Mouse (Mus musculus) layer of hippocampus, postnatal 36 days (tissue): ENCODE measurements around the gene B3glct. TPM values are rescaled to one million over a fixed set of nuclear protein-coding genes. Genes with fewer than 3 reads are reported as not detected.

Experiments used
- DNase-seq, 2 experiments: peaks; one replicate each; pipeline ENCODE4 v3.0.0; 2022
- total RNA-seq, 2 experiments: library from RNA; stranded (reverse); gene quantifications; 2 replicates each; pipeline ENCODE4 v1.2.3; 2021

The B3glct gene
- total RNA-seq, 2 experiments from 2014 or later, result 11.6 to 11.8 TPM

DNA sequence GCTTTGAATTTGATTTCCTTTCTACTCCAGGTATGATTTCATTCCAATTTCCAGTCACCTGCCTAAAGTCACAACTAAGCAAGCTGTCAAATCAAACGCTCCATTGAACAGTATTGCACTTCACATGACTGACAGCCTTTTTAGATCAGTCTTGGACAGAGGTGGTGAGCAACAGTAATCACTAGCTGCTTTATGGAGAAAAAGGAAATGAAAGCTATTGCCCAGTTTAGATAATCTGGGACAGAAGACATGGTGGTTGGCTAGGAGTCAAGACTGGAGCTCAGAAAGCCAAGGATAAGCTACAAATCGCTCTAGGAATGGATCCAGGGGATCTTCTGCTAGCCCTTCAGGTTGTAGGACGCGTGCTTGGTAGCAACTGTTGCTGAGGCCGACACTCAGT lies 14.6 kb upstream of the B3glct start:
- DNase-seq, result no peak

DNA sequence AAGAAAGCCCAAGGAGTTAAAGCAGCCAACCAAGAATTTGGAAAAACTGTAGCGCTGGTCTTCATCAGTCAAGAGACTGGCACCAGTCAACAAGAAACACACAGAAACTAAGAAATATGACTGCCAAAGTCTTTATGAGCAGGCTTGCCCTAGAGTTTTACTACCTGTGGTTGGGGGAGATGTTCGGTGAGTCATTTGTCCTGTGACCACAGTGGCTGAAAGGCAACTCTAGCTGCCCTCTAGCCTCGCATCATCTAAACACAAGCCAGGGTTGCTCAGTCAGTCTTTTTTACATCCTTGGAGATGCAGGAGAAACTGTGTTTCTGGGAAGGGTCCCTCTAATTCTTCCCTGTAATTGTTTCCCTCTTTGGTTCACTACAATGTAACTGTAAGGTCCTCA lies 834 bp upstream of the B3glct start:
- no peak for DNase-seq

DNA sequence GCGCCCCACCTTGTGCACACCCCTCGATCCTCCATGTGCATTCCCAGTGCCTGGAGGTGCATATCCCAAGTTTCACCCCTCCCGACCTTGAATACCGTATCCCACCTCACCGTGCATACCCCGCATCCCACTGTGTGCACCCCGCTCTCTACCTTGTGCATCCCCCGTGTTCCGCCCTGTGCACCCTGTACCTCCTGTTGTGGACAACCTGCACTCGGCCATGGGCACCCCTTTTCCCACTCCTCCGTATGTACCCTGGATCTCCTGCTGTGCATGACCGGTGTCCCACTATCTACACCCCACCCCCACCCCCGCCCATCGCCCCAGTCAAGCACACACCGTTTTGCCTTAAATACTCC lies 939 bp downstream of the B3glct start:
- DNase-seq, result no peak

- DNase-seq, result no peak
These were observed 1.3 kb downstream of the B3glct start for GRCm38 (mm10) chr5:149679362-149679761.

GRCm38 (mm10) chr5:149679886-149680285 lies 1.9 kb downstream of the B3glct start:
- DNase-seq, result no peak

GRCm38 (mm10) chr5:149680946-149681345 lies 2.9 kb downstream of the B3glct start:
- no peak for DNase-seq

GRCm38 (mm10) chr5:149689860-149690259 lies 11.8 kb downstream of the B3glct start:
- DNase-seq, result no peak

GRCm38 (mm10) chr5:149692548-149692947 lies 14.5 kb downstream of the B3glct start:
- no peak for DNase-seq

DNA sequence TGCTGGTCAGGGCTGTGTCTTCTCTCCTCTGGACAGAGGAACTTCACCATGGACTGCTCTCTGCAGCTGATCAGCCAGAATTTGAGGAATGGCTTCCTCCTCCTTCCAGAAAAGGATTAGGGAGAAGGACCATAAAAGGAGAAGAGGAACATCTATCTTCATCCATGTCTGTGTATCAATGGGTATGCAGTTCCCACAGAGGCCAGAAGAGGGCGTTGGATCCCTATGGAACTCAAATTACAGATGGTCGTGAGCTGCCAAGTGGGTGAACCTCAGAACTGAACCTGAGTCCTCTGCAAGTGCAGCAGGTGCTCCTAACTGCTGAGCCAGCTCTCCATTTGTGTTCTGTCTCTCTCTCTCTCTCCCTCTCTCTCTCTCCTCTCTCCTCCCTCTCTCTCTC lies 15.2 kb downstream of the B3glct start:
- DNase-seq, result no peak

GRCm38 (mm10) chr5:149693968-149694367 lies 15.9 kb downstream of the B3glct start:
- DNase-seq, result no peak

GRCm38 (mm10) chr5:149695077-149695750 lies 17.2 kb downstream of the B3glct start:
- no peak for DNase-seq

DNA sequence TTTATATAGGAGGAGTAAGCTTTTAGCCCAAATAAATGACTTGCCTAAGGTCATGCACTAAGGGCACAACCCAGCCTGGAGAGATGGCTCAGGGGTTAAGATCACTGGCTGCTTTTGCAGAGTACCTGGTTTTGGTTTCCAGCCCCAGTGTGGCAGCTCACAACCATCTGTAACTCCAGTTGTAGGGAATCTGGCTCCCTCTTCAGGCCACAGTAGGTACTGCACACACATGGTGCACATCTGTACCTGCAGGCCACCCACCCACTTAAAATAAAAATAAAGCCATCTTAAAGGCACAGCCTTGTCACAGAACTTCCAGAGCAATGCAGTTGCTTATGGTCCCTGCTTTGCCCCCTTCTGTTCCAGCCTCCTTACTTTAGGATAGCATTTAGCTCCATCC lies 24.7 kb downstream of the B3glct start:
- no peak for DNase-seq

DNA sequence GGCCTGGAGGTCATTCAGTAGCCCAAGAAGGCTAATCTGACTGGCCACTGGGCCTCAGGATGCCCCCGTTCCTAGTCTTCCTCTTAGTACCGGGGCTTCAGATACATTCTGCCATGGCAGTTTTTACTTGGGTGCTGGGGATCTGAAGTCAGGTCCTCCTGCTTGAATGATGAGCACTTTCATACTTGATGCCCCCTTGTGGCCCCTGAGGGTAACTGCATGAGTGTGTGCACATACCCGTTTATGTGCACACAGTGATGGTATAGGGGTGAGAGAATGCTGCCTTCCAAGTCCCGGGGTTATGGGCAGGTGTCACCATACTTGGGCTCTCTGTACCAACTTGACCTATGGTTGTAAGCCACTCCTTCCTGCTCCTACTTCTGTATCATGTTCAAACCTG lies 33.5 kb downstream of the B3glct start:
- DNase-seq, result no peak

GRCm38 (mm10) chr5:149713170-149713774 lies 35.2 kb downstream of the B3glct start:
- peak in 1 of 2 experiments; percentile 35 for DNase-seq

DNA sequence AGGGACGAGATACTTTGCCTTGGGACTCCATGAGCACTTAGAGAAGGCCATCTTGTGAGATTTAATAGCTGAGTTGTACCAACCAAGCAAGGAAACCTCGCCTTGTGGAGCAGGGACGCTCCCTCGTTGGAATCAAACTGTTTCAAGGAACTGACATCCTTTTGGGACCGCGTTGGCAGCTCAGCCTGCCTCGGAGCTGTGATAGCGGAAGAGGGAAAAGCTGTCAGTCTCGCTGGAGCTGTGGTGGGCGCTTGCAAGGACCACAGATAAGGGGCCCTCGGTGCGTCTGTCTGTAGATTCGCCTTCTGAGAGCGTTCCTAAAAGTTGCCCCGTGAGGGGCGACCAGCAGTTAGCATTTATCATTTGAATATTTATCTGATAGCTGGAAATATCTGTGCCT lies 35.8 kb downstream of the B3glct start:
- no peak for DNase-seq

DNA sequence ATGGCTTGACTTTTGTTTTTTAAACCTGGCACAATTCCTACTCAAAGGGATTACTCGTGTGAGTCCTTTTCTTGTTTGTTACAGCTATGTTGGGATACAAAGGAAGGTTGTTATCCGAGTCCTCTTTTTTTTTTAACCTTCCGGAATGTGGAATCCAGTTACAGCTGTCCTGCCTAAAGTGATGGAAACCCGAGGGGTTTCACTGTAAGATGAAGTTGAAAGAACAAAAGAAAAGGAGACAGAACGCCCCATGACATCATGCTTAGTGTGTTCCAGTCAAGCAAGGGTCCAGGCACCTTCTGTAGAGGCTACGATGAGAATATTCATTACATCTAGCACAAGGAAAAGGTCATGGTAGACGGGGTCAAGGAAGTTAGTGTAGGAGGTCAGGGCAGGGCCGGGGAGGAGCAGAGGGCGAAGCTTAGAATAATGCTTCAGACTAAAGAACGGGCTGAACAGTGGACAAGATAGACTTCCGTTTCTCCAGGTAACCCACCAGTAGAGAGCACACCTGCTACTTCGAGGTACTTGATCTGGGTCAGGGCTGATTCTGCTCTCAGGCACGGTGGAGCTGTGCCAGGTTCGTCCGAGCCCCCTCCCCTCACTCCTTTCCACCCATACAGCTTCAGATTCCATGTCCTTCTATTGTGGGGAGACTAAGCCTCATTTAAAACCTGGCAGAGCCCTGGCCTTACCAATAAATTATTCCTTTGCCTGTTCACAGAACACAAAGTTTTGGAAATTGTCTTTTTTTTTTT lies 37.7 kb downstream of the B3glct start:
- no peak for DNase-seq

DNA sequence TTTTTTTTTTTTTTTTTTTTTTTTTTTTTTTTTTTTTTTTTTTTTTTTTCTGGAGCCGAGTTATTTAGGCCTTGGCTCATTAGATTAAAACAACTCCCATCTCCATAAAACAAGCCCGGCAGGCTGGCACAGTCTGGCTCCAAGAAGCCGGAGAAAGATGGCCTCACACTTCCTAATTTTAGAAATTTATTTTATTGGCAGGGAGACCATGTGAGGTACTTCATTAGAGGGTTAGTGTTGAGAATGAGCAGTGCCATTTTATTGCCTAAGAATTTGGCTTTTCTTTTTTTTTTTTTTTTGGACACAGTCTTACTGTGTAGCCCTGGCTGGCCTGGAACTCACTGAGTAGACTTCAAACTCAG lies 38.3 kb downstream of the B3glct start:
- no peak for DNase-seq

GRCm38 (mm10) chr5:149731776-149732175 lies 53.7 kb downstream of the B3glct start:
- DNase-seq, result no peak

GRCm38 (mm10) chr5:149737210-149737609 lies 59.2 kb downstream of the B3glct start:
- no peak for DNase-seq

- no peak for DNase-seq
These were observed 62.1 kb downstream of the B3glct start for GRCm38 (mm10) chr5:149740145-149740544.

DNA sequence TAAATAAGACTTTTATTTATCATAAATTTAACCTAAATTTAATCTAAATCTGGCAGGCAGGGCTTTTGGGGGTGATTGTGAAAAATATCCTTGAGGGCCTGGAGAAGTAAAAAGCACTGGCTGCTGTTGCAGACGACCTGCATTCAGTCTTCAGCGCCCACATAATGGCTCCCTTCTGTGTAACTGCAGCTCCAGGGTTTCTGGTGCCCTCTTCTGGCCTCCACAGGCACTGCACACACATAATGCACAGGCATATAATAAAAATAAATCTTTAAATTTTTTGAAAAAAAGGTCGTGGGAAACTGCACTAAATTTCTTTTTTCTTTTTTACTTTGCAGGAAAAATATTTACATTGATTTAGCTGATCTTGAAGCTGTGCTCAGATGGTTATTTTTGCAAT lies 62.7 kb downstream of the B3glct start:
- DNase-seq, result no peak

DNA sequence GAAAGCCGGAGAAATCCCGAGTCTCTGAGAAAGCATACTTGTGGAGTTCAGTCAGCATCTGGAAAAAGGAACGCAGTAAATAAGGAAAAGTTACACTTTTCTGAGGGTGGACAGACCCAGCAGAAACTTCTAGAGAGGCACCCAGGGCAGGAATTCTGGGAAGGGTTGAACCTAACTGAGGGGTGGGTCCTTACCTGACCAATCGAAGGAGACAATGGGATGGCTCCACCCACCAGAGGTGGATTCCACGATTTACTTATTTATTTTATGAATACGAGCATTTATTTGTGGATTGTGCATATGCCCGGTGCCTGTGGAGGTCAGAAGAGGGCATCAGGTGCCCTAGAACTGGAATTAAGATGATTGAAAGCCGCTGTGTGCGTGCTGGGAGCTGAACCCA lies 64.3 kb downstream of the B3glct start:
- DNase-seq, result no peak

GRCm38 (mm10) chr5:149745079-149745478 lies 67.0 kb downstream of the B3glct start:
- no peak for DNase-seq
